Mouse (Mus musculus): ENCODE data around the gene Net1.

Net1 gene

DNA sequence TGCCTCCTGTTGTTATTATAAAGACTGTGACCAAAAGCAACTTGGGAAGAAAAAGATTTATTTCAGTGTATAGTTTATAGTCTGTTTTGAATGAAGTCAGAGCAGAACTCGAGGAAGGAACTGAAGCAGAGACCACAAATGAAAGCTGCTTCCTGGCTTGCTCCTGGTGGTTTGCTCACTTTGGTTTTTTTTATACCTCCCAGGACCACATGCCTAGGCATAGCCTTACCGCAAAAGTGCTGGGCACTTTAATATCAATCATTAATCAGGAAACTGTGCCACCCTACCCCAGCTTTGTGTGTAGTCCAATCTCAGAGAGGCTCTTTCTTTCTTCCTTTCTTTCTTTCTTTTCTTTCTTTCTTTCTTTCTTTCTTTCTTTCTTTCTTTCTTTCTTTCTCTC is 85.6 kb downstream of the Net1 start:
- DNase-seq (ENCODE audit: low read depth, low spot score), result no peak
